Mouse (Mus musculus): ENCODE measurements at regions not wholly inside any gene's neighbourhood (a gene's known extent, or its start where the extent isn't known, plus 50 kb on each side); places are given as distances from the start of the nearest gene placed in this dataset.

DNA sequence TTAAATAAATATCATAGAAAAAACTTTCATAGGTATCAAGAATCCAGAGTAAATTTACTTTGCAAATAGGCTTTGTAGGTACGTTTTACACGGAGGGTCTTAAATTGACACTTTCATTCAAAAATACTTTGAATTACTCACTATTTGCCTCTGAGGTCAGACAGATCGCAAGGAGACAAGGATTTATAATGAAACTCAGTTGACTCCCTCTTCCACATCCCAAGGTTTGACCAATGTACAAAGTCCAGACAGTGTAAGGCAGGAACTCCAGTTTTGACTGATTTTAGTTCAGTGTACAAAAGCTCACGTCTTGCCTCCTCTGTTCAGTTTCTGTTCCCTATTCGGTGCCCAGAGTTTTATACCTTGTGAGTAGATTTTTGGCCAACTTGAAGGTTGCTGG is 205.8 kb downstream of the Foxa2 start:
- in situ Hi-C loops (cut with MboI; ENCODE audit: low pct_unique_long_range_greater_than_20kb in 1 of 2, low sequenced_read_pairs in 2 of 2, unreplicated experiment in 1 of 2) = no loop called here

DNA sequence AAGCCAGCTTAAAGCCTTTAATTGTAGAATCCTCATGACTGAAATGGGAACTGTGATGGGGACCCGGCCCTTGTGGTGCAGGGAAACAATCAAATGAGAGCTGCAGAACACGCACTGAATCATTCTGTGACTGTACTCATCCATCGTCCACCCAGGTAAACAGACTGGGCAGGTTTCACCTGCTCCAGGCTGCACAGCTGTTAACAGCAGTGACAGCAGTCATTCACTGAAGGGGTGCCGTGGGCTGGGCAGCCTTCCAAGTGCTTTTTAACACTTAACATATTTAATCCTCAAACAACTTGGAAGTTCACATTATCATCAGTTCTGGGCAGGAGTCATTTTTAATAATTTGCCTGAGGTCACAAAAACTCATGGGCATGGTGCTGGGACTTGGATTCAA is 208.2 kb downstream of the Foxa2 start:
- in situ Hi-C loops (cut with MboI; ENCODE audit: low pct_unique_long_range_greater_than_20kb in 1 of 2, low sequenced_read_pairs in 2 of 2, unreplicated experiment in 1 of 2) = no loop called here

DNA sequence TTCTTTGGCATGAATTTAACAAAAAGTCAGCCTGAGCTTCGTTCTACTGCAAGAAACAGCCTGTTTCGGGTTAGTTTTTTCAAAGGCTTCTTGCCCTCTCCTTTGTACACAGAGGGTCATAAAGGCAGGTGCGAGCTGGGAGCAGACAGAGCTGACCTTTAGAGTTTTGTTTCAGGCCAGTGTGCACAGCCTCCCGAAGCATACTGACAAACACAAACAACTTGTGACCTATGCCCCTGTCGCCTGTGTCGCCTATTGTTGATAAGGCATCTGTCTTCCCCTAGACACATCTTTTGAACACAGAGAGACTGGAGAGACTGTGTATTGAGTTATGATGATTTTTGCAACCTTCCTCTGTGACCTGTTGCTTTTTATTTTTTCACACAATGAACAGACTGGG is 216.2 kb downstream of the Foxa2 start:
- in situ Hi-C loops (cut with MboI; ENCODE audit: low pct_unique_long_range_greater_than_20kb in 1 of 2, low sequenced_read_pairs in 2 of 2, unreplicated experiment in 1 of 2) = no loop called here

DNA sequence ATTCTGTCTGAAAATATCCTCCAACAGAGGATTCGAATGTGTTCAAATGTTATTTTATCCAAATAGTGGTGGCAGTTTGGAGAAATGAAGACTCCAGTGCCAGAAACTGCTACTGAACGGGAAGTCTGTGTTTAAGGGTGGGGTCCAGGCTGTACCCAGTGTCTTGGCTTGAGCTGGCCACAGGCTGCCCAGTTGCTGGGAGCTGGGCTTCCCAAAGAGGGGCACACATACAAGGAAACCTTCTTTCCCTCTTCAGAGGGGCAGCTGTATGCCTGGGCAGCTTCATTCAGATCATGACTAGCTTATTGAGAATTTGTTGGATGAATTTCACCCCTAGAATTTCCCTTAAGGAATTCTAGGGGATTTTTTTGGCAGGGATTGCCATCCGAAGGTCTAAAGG is 229.8 kb downstream of the Foxa2 start:
- in situ Hi-C loops (cut with MboI; ENCODE audit: low pct_unique_long_range_greater_than_20kb in 1 of 2, low sequenced_read_pairs in 2 of 2, unreplicated experiment in 1 of 2) = loop anchor here in 1 of 2 experiments (25.0 kb wide), 1 partner anchor 270 kb away; no protein-coding TSS in a partner anchor

DNA sequence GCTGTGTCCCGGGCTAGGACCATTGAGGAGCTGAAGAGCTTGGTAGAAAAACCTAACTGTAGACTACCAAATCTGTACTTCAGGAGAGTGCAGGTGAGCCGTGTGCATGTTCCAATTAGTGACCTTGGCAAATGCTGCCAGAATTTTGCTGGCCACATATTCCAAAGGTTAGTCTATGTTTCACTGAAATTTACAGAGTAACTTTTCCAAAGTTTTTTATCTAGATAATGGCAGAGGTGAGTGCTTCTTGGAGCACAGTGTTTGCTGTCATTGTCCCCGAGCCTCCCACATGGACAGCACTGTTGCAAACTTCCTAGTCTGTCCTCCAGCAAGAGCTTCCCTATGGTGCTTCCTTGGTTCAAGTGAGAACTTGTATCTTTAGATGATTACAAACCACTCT is 232.5 kb downstream of the Foxa2 start:
- in situ Hi-C loops (cut with MboI; ENCODE audit: low pct_unique_long_range_greater_than_20kb in 1 of 2, low sequenced_read_pairs in 2 of 2, unreplicated experiment in 1 of 2) = loop anchor here in 1 of 2 experiments (25.0 kb wide), 1 partner anchor 273 kb away; no protein-coding TSS in a partner anchor

DNA sequence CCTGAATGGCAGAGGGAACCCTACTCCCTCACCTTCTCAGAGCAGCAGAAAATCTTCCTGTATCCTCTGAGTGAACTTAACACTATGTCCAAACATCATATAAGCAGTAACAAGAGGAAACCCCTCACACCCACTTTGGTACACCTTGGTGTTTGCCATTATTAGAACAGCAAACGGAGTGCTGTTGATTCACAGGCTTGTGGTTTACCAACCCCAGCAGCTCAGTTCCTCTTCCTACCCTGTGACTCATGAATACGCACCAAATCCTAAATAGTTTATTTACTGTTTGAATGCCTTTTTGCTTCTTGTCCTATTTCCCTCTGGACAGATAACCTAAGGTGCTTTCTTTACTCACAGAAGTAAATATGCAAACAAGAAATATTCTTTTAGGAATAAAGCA is 233.3 kb downstream of the Foxa2 start:
- in situ Hi-C loops (cut with MboI; ENCODE audit: low pct_unique_long_range_greater_than_20kb in 1 of 2, low sequenced_read_pairs in 2 of 2, unreplicated experiment in 1 of 2) = loop anchor here in 1 of 2 experiments (25.0 kb wide), 1 partner anchor 274 kb away; no protein-coding TSS in a partner anchor

DNA sequence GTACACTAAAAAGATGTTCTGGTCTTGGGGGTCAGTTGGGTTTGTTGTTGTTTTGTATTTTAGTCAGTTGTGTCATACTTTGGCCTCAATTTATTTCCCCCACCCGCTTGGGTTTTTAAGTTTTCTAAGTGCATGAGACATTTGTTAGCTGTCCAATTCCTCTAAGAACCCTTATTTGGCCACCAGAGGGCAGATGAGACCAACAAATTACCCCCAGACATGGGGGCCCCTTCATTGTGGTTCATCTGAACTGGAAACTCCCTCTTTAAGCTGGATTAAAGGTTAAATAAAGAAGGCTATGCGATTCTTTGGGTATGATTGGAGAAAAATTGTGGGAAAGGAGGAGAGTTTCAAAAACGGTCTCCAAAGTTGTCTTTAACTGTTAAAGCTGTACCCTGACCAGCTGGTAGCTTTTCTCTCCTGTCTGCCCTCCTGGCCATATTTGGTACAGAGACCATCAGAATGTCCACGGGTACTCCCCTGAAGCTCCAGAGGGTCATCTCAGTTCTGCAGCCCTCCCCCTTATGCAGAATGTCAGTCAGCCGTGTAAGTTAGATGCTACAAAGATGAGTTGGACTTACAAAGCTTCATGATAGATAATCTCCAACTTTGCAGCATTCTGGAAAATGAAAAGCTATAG is 238.6 kb downstream of the Foxa2 start:
- in situ Hi-C loops (cut with MboI; ENCODE audit: low pct_unique_long_range_greater_than_20kb in 1 of 2, low sequenced_read_pairs in 2 of 2, unreplicated experiment in 1 of 2) = loop anchor here (5.0 to 25.0 kb wide), 2 partner anchors 279 to 299 kb away; no protein-coding TSS in a partner anchor

DNA sequence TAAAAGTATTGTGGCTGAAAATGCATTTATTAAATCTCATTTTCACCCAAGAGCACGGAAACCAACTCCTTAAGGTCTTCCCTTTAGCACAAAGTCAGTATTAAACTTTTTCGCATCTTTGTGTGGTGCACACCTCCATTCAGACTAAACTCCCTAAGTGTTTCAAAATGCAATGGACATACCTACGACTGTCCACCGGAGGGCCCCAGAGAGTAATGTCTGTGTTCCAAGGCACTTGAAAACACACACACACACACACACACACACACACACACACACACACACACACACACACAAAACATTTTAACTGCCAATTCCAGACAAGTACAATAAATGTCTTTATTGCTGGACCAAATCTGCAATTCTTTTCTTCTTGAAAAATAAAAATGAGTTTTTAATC is 243.7 kb downstream of the Foxa2 start:
- in situ Hi-C loops (cut with MboI; ENCODE audit: low pct_unique_long_range_greater_than_20kb in 1 of 2, low sequenced_read_pairs in 2 of 2, unreplicated experiment in 1 of 2) = loop anchor here in 1 of 2 experiments (25.0 kb wide), 1 partner anchor 284 kb away; no protein-coding TSS in a partner anchor

DNA sequence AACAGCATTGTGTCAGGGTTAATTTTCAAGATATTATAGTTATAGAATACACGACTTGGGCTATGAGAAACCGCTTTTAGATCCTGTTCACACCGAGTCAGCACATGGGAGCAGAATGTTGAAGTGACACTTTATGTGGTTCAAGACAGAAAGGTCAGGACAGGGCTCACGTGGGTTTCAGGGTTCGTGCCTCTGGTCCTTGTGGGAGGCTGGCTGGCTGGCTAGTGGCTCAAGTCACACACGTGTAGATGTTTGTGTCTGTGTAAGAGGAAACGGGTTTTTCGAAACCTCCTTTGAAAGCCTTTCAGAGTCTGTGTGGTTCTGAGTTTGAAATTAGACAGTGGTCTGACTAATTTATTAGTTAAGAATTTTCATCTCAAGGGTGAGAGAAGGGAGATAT is 255.3 kb downstream of the Foxa2 start:
- in situ Hi-C loops (cut with MboI; ENCODE audit: low pct_unique_long_range_greater_than_20kb in 1 of 2, low sequenced_read_pairs in 2 of 2, unreplicated experiment in 1 of 2) = no loop called here

DNA sequence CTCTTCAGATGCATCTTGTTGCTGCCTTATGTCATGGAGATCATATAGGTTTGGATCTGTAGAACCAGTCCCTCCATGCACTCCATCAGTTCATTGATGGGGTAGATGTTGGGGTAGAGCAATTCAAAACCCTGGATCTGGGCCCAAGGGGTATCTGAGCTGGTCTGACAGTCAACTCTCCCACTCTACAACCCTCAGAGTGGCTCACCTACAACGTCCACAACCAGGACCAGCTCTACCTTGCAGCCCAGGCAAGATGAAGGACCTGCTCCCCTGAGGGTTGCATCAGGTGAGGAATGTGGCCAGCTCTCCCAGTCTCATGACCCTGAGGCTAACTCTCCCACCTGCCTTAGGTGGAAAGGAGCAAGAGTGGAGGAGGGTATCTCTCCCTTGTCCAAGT is 256.9 kb downstream of the Foxa2 start:
- in situ Hi-C loops (cut with MboI; ENCODE audit: low pct_unique_long_range_greater_than_20kb in 1 of 2, low sequenced_read_pairs in 2 of 2, unreplicated experiment in 1 of 2) = no loop called here

DNA sequence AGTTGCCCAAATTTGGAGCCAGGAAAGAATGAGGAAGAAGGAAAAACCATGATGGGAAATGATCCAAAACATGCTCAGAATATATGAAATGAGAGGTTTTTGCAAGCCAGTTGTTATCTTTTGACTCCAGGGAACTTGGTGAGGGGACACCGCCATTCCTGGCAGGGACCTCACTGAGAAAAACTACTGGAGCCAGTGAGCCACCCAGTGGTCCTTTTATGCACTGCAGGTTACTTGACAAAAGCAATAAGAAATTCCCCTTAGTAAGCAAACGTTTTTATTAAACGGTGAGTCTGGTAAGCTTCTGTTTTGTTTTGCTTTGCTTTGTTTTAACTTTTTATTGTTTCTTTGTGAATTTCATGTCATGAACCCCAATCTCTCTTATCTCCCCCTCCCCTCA is 257.5 kb downstream of the Foxa2 start:
- in situ Hi-C loops (cut with MboI; ENCODE audit: low pct_unique_long_range_greater_than_20kb in 1 of 2, low sequenced_read_pairs in 2 of 2, unreplicated experiment in 1 of 2) = no loop called here

DNA sequence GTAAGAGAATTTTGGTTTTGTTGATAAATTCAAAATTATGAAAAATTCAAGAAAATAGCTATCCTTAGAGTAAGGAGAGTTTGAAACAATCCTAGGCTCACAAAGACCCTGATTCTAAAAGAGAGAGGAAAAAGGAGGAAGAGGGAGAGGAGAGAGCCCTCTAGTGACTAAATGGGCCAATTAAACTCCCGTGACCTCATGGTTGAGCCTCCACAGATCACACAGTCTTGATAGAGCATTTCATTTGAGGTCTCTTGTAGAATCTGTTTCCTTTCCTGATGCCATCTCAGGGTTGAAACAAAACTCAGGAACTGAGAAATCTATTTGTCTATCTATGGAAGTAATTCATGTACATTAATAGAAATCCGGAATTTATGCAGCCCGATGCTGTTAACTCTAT is 258.8 kb downstream of the Foxa2 start:
- in situ Hi-C loops (cut with MboI; ENCODE audit: low pct_unique_long_range_greater_than_20kb in 1 of 2, low sequenced_read_pairs in 2 of 2, unreplicated experiment in 1 of 2) = no loop called here

DNA sequence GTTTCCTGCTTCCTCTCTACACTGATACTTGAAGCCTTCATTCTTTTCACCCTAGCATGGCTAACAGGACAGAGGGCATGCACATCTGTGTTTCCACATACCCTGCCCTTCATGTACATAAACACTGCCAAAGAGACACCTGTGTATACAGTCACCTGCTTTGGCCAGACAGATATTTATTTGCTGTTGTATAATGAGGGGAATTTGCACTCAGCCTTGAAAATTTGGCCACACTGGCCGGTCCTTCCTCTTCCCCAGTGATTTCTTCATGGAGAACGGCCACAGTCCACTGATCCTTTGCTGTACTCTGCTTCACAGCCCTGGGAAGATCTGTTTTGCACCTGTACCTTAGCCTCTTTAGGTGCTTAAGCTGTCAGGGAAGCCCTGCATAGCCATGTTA is 264.3 kb downstream of the Foxa2 start:
- in situ Hi-C loops (cut with MboI; ENCODE audit: low pct_unique_long_range_greater_than_20kb in 1 of 2, low sequenced_read_pairs in 2 of 2, unreplicated experiment in 1 of 2) = no loop called here

DNA sequence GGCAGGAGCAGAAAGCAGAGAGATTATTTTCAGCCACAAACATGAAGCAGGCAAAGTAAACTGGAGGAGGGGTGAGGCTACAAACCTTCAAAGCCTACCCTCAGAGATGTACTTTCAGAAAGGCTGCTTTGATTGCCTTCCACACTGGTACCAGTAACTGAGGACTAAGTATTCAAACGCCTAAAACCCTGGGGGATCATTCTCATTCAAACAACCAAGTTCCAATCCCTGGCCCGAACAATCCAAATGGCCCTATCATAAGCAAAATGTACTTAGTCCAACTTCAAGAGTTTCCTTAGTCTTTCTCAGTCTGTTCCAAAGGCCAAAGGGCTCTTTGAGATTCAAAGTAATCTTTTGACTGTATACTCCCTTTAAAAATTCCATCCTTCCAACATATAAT is 270.5 kb downstream of the Foxa2 start:
- in situ Hi-C loops (cut with MboI; ENCODE audit: low pct_unique_long_range_greater_than_20kb in 1 of 2, low sequenced_read_pairs in 2 of 2, unreplicated experiment in 1 of 2) = no loop called here

DNA sequence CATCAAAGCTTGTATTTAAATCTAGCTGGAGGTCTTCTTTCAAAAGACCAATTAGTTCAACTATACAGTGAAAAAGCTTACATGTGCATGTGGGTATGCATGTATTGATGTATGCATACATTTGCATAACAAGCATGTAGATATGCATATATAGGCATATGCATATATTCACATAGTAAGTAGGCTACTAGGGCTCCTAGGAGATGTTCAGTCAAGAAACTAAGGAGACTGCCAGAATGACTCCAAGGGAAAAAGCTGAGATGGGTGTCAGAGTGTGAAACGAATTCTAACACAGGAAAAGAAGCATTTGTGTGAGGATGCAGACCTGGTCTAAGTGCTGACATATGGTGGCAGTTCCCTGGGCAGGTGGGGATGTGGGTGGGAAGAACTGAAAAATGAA is 274.2 kb downstream of the Foxa2 start:
- in situ Hi-C loops (cut with MboI; ENCODE audit: low pct_unique_long_range_greater_than_20kb in 1 of 2, low sequenced_read_pairs in 2 of 2, unreplicated experiment in 1 of 2) = no loop called here

DNA sequence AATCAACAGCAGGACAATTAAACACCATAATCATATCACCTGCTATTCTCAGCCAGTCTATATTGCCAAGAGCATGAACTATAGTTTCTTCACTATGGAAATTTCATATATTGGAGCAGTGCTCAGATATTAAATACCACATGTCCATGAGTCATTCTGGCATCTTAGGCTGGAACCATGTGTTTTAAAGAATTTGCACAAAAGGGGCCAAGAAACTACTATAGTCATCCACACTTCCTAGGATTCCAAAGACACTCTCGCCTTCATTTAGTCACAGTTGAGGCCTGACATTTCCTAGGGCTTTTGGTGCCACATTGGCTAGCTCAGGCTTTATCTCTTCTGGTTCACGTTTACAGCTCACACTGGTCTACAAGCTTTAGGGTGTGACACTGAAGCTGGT is 293.7 kb downstream of the Foxa2 start:
- in situ Hi-C loops (cut with MboI; ENCODE audit: low pct_unique_long_range_greater_than_20kb in 1 of 2, low sequenced_read_pairs in 2 of 2, unreplicated experiment in 1 of 2) = no loop called here

DNA sequence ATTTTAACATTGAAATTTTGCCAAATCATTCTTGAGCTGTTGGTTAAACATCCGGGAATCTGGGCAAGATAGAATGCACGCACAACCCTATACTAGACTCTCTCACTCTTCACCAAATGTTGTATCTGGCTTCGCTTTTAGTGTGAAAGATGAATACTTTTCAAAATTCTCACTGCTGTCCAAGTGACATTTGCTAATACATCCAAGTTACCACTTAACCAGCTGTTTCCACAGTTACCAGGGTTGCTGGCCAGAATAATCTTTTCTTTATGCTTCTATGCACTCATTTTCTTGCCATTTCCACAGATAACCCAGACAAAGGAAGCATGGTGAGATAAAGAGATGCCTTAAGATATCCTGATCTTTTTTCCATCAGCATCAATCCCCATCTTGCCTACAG is 294.9 kb downstream of the Foxa2 start:
- in situ Hi-C loops (cut with MboI; ENCODE audit: low pct_unique_long_range_greater_than_20kb in 1 of 2, low sequenced_read_pairs in 2 of 2, unreplicated experiment in 1 of 2) = no loop called here

DNA sequence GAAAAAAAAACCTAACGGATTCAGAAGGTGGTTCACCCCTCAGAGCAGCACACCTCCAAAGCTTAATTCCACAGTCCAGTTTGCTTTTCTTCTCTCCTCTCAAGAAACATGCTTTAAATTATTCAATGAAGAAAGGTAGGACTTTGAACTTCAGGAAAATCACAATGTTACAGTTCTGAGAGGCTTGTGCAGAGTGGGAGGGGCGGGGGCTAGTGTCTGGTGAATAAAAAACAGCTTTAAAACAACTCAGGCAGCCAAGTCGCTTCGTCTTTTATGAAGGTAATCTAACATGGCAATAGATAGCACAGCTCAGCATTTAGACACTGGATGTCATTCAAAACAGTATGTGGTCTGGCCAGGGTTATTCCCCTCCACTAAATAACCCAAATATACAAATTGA is 298.8 kb downstream of the Foxa2 start:
- in situ Hi-C loops (cut with MboI; ENCODE audit: low pct_unique_long_range_greater_than_20kb in 1 of 2, low sequenced_read_pairs in 2 of 2, unreplicated experiment in 1 of 2) = no loop called here

DNA sequence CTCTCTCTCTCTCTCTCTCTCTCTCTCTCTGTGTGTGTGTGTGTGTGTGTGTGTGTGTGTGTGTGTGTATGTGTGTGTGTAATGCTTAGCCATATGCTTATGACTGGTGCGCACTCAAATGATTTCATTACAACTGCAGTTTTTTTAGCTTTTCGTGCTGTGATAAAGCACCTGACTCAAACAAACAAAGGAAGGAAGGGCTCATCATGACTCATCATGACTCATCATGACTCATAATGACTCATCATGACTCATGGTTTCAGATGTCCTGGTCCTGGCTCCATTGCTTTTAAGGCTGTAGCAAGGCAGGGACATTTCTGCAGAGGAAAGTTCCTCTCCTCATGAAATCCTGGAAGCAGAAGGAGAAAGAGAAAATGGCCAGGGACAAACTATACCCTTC is 302.9 kb downstream of the Foxa2 start:
- in situ Hi-C loops (cut with MboI; ENCODE audit: low pct_unique_long_range_greater_than_20kb in 1 of 2, low sequenced_read_pairs in 2 of 2, unreplicated experiment in 1 of 2) = no loop called here

DNA sequence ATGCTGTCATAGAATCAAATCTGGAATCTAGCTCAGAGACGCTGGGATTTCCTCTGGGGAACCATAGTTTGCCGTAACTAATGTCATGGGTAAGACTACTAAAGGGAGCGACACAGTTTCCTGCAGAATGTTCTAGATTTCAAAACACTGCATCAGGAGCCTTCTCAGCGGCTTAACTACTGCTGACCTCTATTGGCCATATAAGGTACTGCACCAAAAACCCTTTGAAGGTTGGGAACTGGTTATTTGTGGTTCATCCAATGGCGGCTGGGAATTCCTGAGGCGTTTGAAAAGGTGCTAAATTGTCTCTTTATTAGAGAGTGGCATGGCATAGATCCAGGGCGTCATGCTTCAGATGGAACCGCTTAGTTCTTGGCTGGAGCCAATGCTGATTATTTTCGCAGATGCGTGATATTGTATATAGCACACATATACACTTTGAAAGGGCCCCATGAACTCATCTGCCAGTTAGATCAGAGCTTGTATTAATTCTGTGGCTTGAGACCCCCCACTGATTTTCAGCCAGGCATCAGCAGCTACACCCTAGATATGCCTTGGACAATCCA is 308.4 kb downstream of the Foxa2 start:
- in situ Hi-C loops (cut with MboI; ENCODE audit: low pct_unique_long_range_greater_than_20kb in 1 of 2, low sequenced_read_pairs in 2 of 2, unreplicated experiment in 1 of 2) = no loop called here

Measured in mouse embryonic stem cell (cell line).